Mouse (Mus musculus): ENCODE results near the gene Mbnl2. TPM values are rescaled to one million over a fixed set of nuclear protein-coding genes. Genes with fewer than 3 reads are reported as not detected.

The Mbnl2 gene
- total RNA-seq, 1 experiment, result 33.4 TPM

DNA sequence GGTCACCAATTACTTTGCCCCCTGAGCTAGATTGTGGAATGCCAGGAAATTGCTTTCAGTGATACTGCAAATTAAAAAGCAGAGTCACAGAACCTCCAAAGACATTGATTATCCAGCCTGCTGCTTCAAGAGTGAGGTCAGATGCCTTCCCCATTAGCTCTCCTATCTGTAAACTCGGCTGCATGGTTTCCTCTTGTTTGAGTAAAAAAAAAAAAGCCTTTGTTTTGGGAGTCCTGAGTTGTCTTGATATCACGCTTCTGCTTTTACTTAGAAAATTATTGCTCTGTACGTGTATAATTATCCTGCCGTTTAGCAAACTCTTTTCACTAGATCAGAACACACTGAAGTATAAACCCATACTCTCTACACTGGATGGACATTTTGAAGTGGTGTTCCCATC lies 35.3 kb upstream of the Mbnl2 start:
- in situ Hi-C loops (cut with MboI; ENCODE audit: low sequenced_read_pairs in 2 of 2, unreplicated experiment in 2 of 2), result no loop called here
- no peak overlapping the region for H3K27ac ChIP-seq (ENCODE audit: insufficient read depth, low read depth, low read length, poor library complexity, severe bottlenecking)
- H3K9me3 ChIP-seq (ENCODE audit: control insufficient read depth, insufficient read depth, low read depth, low read length), result no peaks in the 10 kb centered on the region
- no peaks in the 10 kb centered on the region for H3K36me3 ChIP-seq (ENCODE audit: control insufficient read depth, insufficient read depth, low read length, poor library complexity, severe bottlenecking)
- H3K4me3 ChIP-seq (ENCODE audit: insufficient read depth in 1 of 2, low read depth in 1 of 2, low read length in 2 of 2, poor library complexity in 1 of 2, severe bottlenecking in 1 of 2), result no peak overlapping the region
- no peak for TF ChIP-seq HCFC1 (IDR thresholded peaks at IDR 0.05; ENCODE audit: borderline replicate concordance, insufficient read depth, low read length)
- no peak for TF ChIP-seq ZNF384 (IDR thresholded peaks at IDR 0.05; ENCODE audit: low read depth, low read length)
- TF ChIP-seq MAFK (IDR thresholded peaks at IDR 0.05; ENCODE audit: insufficient read depth, low read depth, low read length), result no peak
- no peak for TF ChIP-seq ZC3H11A (IDR thresholded peaks at IDR 0.05; ENCODE audit: borderline replicate concordance, low read depth, low read length)
- TF ChIP-seq CHD2 (IDR thresholded peaks at IDR 0.05; ENCODE audit: low read depth, low read length), result no peak
- H3K9ac ChIP-seq (ENCODE audit: insufficient read depth, low read depth, low read length, poor library complexity, severe bottlenecking), result no peak overlapping the region
- no peak for DNase-seq (ENCODE audit: low read depth, low spot score)
- H3K4me1 ChIP-seq (ENCODE audit: control insufficient read depth in 2 of 2, insufficient read depth in 2 of 2, low read length in 2 of 2, poor library complexity in 1 of 2), result peaks cover 1 to 2% of the 10 kb centered on the region in 2 experiments; a peak in 3 of 4 replicates

DNA sequence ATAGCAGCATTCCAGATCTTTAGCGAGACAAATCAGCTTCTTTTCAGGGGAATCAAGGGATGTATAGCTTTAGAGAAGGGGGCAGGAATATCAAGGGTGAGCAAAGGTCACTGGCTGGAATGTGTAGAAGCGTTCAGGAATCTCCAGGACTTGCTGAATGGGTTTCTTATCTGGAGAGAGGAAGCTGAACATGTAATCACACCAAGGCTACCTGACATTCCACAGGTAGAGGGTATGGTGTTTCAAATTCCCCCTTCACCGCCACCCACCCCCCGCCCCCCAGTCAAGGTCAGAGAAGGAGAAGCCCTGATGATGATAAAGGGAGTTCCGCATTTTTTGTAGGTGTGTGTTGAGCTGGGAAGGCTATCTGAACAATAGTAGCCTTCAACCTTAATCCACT lies 32.8 kb upstream of the Mbnl2 start:
- Histone ChIP-seq H3K9me3 (ENCODE audit: control insufficient read depth, insufficient read depth, low read depth, low read length) (no peaks in the 10 kb centered on the region), H3K4me1 (ENCODE audit: control insufficient read depth in 2 of 2, insufficient read depth in 2 of 2, low read length in 2 of 2, poor library complexity in 1 of 2) (peaks cover 4 to 5% of the 10 kb centered on the region in 2 experiments), H3K27ac (ENCODE audit: insufficient read depth, low read depth, low read length, poor library complexity, severe bottlenecking) (no peak overlapping the region), H3K36me3 (ENCODE audit: control insufficient read depth, insufficient read depth, low read length, poor library complexity, severe bottlenecking) (no peaks in the 10 kb centered on the region), H3K4me3 (ENCODE audit: insufficient read depth in 1 of 2, low read depth in 1 of 2, low read length in 2 of 2, poor library complexity in 1 of 2, severe bottlenecking in 1 of 2) (no peak overlapping the region), H3K9ac (ENCODE audit: insufficient read depth, low read depth, low read length, poor library complexity, severe bottlenecking) (no peak overlapping the region)
- in situ Hi-C loops (cut with MboI; ENCODE audit: low sequenced_read_pairs in 2 of 2, unreplicated experiment in 2 of 2), result no loop called here
- TF ChIP-seq CHD2 (IDR thresholded peaks at IDR 0.05; ENCODE audit: low read depth, low read length) (no peak), ZNF384 (IDR thresholded peaks at IDR 0.05; ENCODE audit: low read depth, low read length) (no peak), ZC3H11A (IDR thresholded peaks at IDR 0.05; ENCODE audit: borderline replicate concordance, low read depth, low read length) (no peak), MAFK (IDR thresholded peaks at IDR 0.05; ENCODE audit: insufficient read depth, low read depth, low read length) (no peak), HCFC1 (IDR thresholded peaks at IDR 0.05; ENCODE audit: borderline replicate concordance, insufficient read depth, low read length) (no peak)
- no peak for DNase-seq (ENCODE audit: low read depth, low spot score)

DNA sequence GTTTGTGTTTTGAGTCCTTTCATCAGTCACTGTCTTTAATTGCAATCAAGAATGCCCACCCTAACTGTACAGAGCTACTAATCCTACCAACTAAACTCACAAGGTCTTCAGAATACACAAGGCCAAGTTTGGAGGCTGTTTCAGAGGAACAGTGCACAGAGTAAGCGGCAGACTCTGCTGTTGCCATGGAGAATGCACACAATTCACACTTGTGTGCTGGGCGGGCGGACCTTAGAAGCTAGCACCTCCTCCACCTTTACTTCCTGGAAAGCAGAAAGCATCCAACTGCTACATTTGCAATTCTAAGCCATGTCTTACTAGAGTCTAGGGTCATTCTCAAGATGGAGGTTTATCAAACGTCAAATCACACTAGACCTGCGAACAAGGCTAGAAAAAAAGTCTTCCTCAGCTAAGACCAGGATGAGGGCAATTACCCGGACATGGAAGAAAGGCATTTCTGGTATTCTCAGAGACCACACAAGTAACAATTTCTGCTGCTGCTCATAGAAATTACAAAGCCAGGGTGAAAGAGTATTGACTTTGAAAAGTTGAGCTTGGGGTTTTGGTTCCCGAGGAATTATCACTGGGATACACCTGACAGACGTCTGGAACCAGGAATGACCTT lies 30.3 kb upstream of the Mbnl2 start:
- no peaks in the 10 kb centered on the region for H3K9me3 ChIP-seq (ENCODE audit: control insufficient read depth, insufficient read depth, low read depth, low read length)
- in situ Hi-C loops (cut with MboI; ENCODE audit: low sequenced_read_pairs in 2 of 2, unreplicated experiment in 2 of 2), result no loop called here
- no peak for TF ChIP-seq ZC3H11A (IDR thresholded peaks at IDR 0.05; ENCODE audit: borderline replicate concordance, low read depth, low read length)
- TF ChIP-seq CHD2 (IDR thresholded peaks at IDR 0.05; ENCODE audit: low read depth, low read length), result no peak
- no peak for TF ChIP-seq HCFC1 (IDR thresholded peaks at IDR 0.05; ENCODE audit: borderline replicate concordance, insufficient read depth, low read length)
- TF ChIP-seq ZNF384 (IDR thresholded peaks at IDR 0.05; ENCODE audit: low read depth, low read length), result no peak
- no peak for TF ChIP-seq MAFK (IDR thresholded peaks at IDR 0.05; ENCODE audit: insufficient read depth, low read depth, low read length)
- no peak overlapping the region for H3K27ac ChIP-seq (ENCODE audit: insufficient read depth, low read depth, low read length, poor library complexity, severe bottlenecking)
- H3K9ac ChIP-seq (ENCODE audit: insufficient read depth, low read depth, low read length, poor library complexity, severe bottlenecking), result no peak overlapping the region
- no peaks in the 10 kb centered on the region for H3K36me3 ChIP-seq (ENCODE audit: control insufficient read depth, insufficient read depth, low read length, poor library complexity, severe bottlenecking)
- H3K4me3 ChIP-seq (ENCODE audit: insufficient read depth in 1 of 2, low read depth in 1 of 2, low read length in 2 of 2, poor library complexity in 1 of 2, severe bottlenecking in 1 of 2), result no peak overlapping the region
- H3K4me1 ChIP-seq (ENCODE audit: control insufficient read depth in 2 of 2, insufficient read depth in 2 of 2, low read length in 2 of 2, poor library complexity in 1 of 2), result peaks cover 4 to 5% of the 10 kb centered on the region in 2 experiments
- DNase-seq (ENCODE audit: low read depth, low spot score), result no peak

DNA sequence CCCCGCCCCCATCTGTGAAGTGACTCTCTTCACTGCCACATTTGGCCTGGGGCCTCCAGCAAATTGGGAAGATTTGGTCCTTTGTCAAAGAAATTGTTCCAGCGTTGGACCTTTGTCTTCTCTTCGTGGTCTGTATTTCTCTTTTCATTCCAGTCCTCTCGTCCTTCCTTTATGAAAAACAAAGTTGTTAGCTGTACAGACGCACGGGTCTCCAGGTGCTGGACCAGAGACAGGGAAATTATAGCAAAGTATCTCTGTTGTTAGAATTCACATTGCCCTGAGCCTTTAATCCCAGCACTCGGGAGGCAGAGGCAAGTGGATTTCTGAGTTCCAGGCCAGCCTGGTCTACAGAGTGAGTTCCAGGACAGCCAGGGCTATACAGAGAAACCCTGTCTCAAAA lies 22.1 kb upstream of the Mbnl2 start:
- TF ChIP-seq CHD2 (IDR thresholded peaks at IDR 0.05; ENCODE audit: low read depth, low read length) (no peak), ZNF384 (IDR thresholded peaks at IDR 0.05; ENCODE audit: low read depth, low read length) (no peak), ZC3H11A (IDR thresholded peaks at IDR 0.05; ENCODE audit: borderline replicate concordance, low read depth, low read length) (no peak), MAFK (IDR thresholded peaks at IDR 0.05; ENCODE audit: insufficient read depth, low read depth, low read length) (no peak), HCFC1 (IDR thresholded peaks at IDR 0.05; ENCODE audit: borderline replicate concordance, insufficient read depth, low read length) (no peak)
- Histone ChIP-seq H3K9ac (ENCODE audit: insufficient read depth, low read depth, low read length, poor library complexity, severe bottlenecking) (no peak overlapping the region), H3K9me3 (ENCODE audit: control insufficient read depth, insufficient read depth, low read depth, low read length) (no peaks in the 10 kb centered on the region), H3K4me1 (ENCODE audit: control insufficient read depth in 2 of 2, insufficient read depth in 2 of 2, low read length in 2 of 2, poor library complexity in 1 of 2) (no peaks in the 10 kb centered on the region), H3K36me3 (ENCODE audit: control insufficient read depth, insufficient read depth, low read length, poor library complexity, severe bottlenecking) (no peaks in the 10 kb centered on the region), H3K4me3 (ENCODE audit: insufficient read depth in 1 of 2, low read depth in 1 of 2, low read length in 2 of 2, poor library complexity in 1 of 2, severe bottlenecking in 1 of 2) (no peak overlapping the region), H3K27ac (ENCODE audit: insufficient read depth, low read depth, low read length, poor library complexity, severe bottlenecking) (no peak overlapping the region)
- no peak for DNase-seq (ENCODE audit: low read depth, low spot score)
- in situ Hi-C loops (cut with MboI; ENCODE audit: low sequenced_read_pairs in 2 of 2, unreplicated experiment in 2 of 2), result no loop called here
